In genomic region chr3:90525421-90525820, GRCm38 (mm10) we compare ENCODE assay signal across 9 mouse cellular contexts. TPM values are rescaled to one million over a fixed set of nuclear protein-coding genes. Genes with fewer than 3 reads are reported as not detected.
A peak's percentile ranks its signal among the peaks of the same experiment; 100 is the strongest.
DNase-seq lines count a peak whose midpoint lies in the region; ATAC-seq and TF ChIP-seq lines count a peak whose summit lies in the region.
"Had no signal": no experiment of that assay in that cellular context is flagged by ENCODE, and none has a peak within 500 bp of the region (broad histone marks: within the 10 kb centered on the region; RNA-seq: fewer than 3 reads in every experiment).

No protein-coding gene starts in this region.

- peaks cover 4% of the 10 kb centered on the region; the same call in 1 of the 2 replicates for H3K4me1 ChIP-seq in limb, embryonic 14.5 days (ENCODE audit: control insufficient read depth, insufficient read depth, low read length)
- no peaks in the 10 kb centered on the region for H3K4me1 ChIP-seq in limb, embryonic 10.5 days
- no peaks in the 10 kb centered on the region; the same call in 1 of the 2 replicates for H3K4me1 ChIP-seq in lung, postnatal 0 days (ENCODE audit: insufficient read depth, low read depth, low read length)

- ATAC-seq in limb, embryonic 14.5 days (ENCODE audit: low FRiP score, low read depth): no peak
- ATAC-seq in lung, postnatal 0 days: peak; percentile 47

- no peaks in the 10 kb centered on the region for H3K36me3 ChIP-seq in limb, embryonic 14.5 days (ENCODE audit: control insufficient read depth, insufficient read depth, low read length)
- H3K36me3 ChIP-seq in limb, embryonic 10.5 days: no peaks in the 10 kb centered on the region
- H3K36me3 ChIP-seq in lung, postnatal 0 days (ENCODE audit: insufficient read depth, low read length): no peaks in the 10 kb centered on the region

- no peak for TF ChIP-seq POLR2A in limb, embryonic 14.5 days (IDR thresholded peaks at IDR 0.05; ENCODE audit: borderline replicate concordance, extremely low read depth, insufficient read depth, insufficient read length)

- no peaks in the 10 kb centered on the region for H3K27me3 ChIP-seq in limb, embryonic 14.5 days (ENCODE audit: control insufficient read depth, insufficient read depth, low read length)
- H3K27me3 ChIP-seq in limb, embryonic 10.5 days (ENCODE audit: low read depth, poor library complexity, severe bottlenecking): no peaks in the 10 kb centered on the region; the same call in 1 of the 2 replicates
- no peaks in the 10 kb centered on the region for H3K27me3 ChIP-seq in lung, postnatal 0 days (replicated peaks; ENCODE audit: insufficient read depth, low read length)

- H3K9ac ChIP-seq in limb, embryonic 14.5 days (ENCODE audit: low read depth, low read length, severe bottlenecking): no peak overlapping the region
- no peak overlapping the region for H3K9ac ChIP-seq in lung, postnatal 0 days (replicated peaks; ENCODE audit: low read depth)

- no peak overlapping the region for H3K27ac ChIP-seq in limb, embryonic 14.5 days (replicated peaks; ENCODE audit: low read depth, low read length)
- no peak overlapping the region for H3K27ac ChIP-seq in limb, embryonic 10.5 days
- no peak overlapping the region for H3K27ac ChIP-seq in lung, postnatal 0 days (ENCODE audit: low read length)

- 0 out of 2 replicates have a peak, but pooled peaks have one; percentile 15 for TF ChIP-seq EP300 in lung, postnatal 0 days (IDR thresholded peaks at IDR 0.05)

- H3K9me3 ChIP-seq in limb, embryonic 14.5 days (ENCODE audit: control insufficient read depth, low read length): 0 out of 2 replicates have a peak, but pooled peaks cover 5% of the 10 kb centered on the region
- no peaks in the 10 kb centered on the region for H3K9me3 ChIP-seq in limb, embryonic 10.5 days (replicated peaks)
- no peaks in the 10 kb centered on the region for H3K9me3 ChIP-seq in lung, postnatal 0 days (ENCODE audit: low read length)
- H3K9me3 ChIP-seq: G1E had no signal

- peak; percentile 60 for DNase-seq in adrenal gland, postnatal 10 days
- no peak for DNase-seq in adrenal gland, postnatal 4 days (ENCODE audit: low spot score in 2 of 2)
- peak; percentile 72 for DNase-seq in limb, embryonic 14.5 days (ENCODE audit: low spot score)
- no peak for DNase-seq in limb, embryonic 10.5 days (ENCODE audit: low spot score)
- DNase-seq in c-Kit-positive CD71-negative TER-119-negative erythroid progenitor cells, embryonic 14.5 days (ENCODE audit: low read depth): peak; percentile 36
- peak; percentile 45 for DNase-seq in kidney, adult 18-20 months
- peak; percentile 93 for DNase-seq in lung, postnatal 0 days (ENCODE audit: low spot score)
- DNase-seq in testis, postnatal 14 days (ENCODE audit: low spot score): no peak

- 58% methylated on average over 4 of the region's 4 CpGs for WGBS in limb, embryonic 14.5 days
- 58% methylated on average over 4 of the region's 4 CpGs for WGBS in limb, embryonic 10.5 days
- 53% methylated on average over 4 of the region's 4 CpGs for WGBS in lung, postnatal 0 days

- H3K4me2 ChIP-seq in limb, embryonic 14.5 days (replicated peaks; ENCODE audit: low read depth, low read length, severe bottlenecking): no peak overlapping the region
- no peak overlapping the region for H3K4me2 ChIP-seq in lung, postnatal 0 days (replicated peaks; ENCODE audit: low read depth, low read length)

- H3K4me3 ChIP-seq in limb, embryonic 14.5 days (replicated peaks; ENCODE audit: low read length): no peak overlapping the region
- H3K4me3 ChIP-seq in limb, embryonic 10.5 days: no peak overlapping the region
- H3K4me3 ChIP-seq in lung, postnatal 0 days (ENCODE audit: low read depth, low read length): no peak overlapping the region

- peak; percentile 91 for TF ChIP-seq CTCF in lung, postnatal 0 days (IDR thresholded peaks at IDR 0.05)

RNA-seq across cellular contexts. Expression of gene S100a14, which starts 1.2 kb away (rescaled TPM):
- total RNA-seq in adrenal gland, postnatal 10 days (2021): under 1 TPM; 0.24 to 0.70 TPM
- 1 to 10 TPM in 1 of 2 experiments, under 1 TPM in 1; 0.54 to 1.2 TPM for total RNA-seq in adrenal gland, postnatal 4 days (2021)
- polyA plus RNA-seq in limb, embryonic 14.5 days (2012; rRNA removed): 21.3 and 51.3 TPM in 2 replicates
- polyA plus RNA-seq in limb, embryonic 14.5 days (2014; fragmentation: Nextera tagmentation; extraction: Ambion mirVana): 23.7 and 33.4 TPM in 2 replicates
- polyA plus RNA-seq in limb, embryonic 10.5 days (2016; fragmentation: Nextera tagmentation; extraction: Ambion mirVana): 0.30 TPM in 1 of 2 replicates, not detected in the other
- 77.5 and 100 TPM in 2 replicates for polyA plus RNA-seq in lung, postnatal 0 days (2015; fragmentation: Nextera tagmentation; extraction: Ambion mirVana)
- total RNA-seq: G1E had no signal
- polyA plus RNA-seq: G1E had no signal

RNA-seq across cellular contexts. Expression of gene S100a13, which starts 11.2 kb away (rescaled TPM):
- total RNA-seq in adrenal gland, postnatal 10 days (2021): 10 to 100 TPM; 59.6 to 60.9 TPM
- total RNA-seq in adrenal gland, postnatal 4 days (2021): 10 to 100 TPM; 23.9 to 24.7 TPM
- 21.7 and 34.1 TPM in 2 replicates for polyA plus RNA-seq in limb, embryonic 14.5 days (2012; rRNA removed)
- polyA plus RNA-seq in limb, embryonic 14.5 days (2014; fragmentation: Nextera tagmentation; extraction: Ambion mirVana): 37.1 and 44.7 TPM in 2 replicates
- 8.5 and 10.3 TPM in 2 replicates for polyA plus RNA-seq in limb, embryonic 10.5 days (2016; fragmentation: Nextera tagmentation; extraction: Ambion mirVana)
- polyA plus RNA-seq in lung, postnatal 0 days (2015; fragmentation: Nextera tagmentation; extraction: Ambion mirVana): 159 and 167 TPM in 2 replicates

RNA-seq across cellular contexts. Expression of gene S100a1, which starts 11.2 kb away (rescaled TPM):
- 100 to 1,000 TPM; 263 to 269 TPM for total RNA-seq in adrenal gland, postnatal 10 days (2021)
- 10 to 100 TPM; 67.1 TPM for total RNA-seq in adrenal gland, postnatal 4 days (2021)
- polyA plus RNA-seq in limb, embryonic 14.5 days (2012; rRNA removed): 23.6 and 33.6 TPM in 2 replicates
- 30.2 and 32.5 TPM in 2 replicates for polyA plus RNA-seq in limb, embryonic 14.5 days (2014; fragmentation: Nextera tagmentation; extraction: Ambion mirVana)
- polyA plus RNA-seq in limb, embryonic 10.5 days (2016; fragmentation: Nextera tagmentation; extraction: Ambion mirVana): 4.6 and 5.3 TPM in 2 replicates
- polyA plus RNA-seq in lung, postnatal 0 days (2015; fragmentation: Nextera tagmentation; extraction: Ambion mirVana): 289 and 309 TPM in 2 replicates

RNA-seq across cellular contexts. Expression of gene S100a16, which starts 11.6 kb away (rescaled TPM):
- 10 to 100 TPM; 73.5 to 91.6 TPM for total RNA-seq in adrenal gland, postnatal 10 days (2021)
- 10 to 100 TPM; 68.4 to 74.4 TPM for total RNA-seq in adrenal gland, postnatal 4 days (2021)
- polyA plus RNA-seq in limb, embryonic 14.5 days (2012; rRNA removed): 81.6 and 88.6 TPM in 2 replicates
- polyA plus RNA-seq in limb, embryonic 14.5 days (2014; fragmentation: Nextera tagmentation; extraction: Ambion mirVana): 232 and 269 TPM in 2 replicates
- polyA plus RNA-seq in limb, embryonic 10.5 days (2016; fragmentation: Nextera tagmentation; extraction: Ambion mirVana): 40.1 and 40.8 TPM in 2 replicates
- polyA plus RNA-seq in lung, postnatal 0 days (2015; fragmentation: Nextera tagmentation; extraction: Ambion mirVana): 368 and 387 TPM in 2 replicates
- total RNA-seq: G1E had no signal
- polyA plus RNA-seq: G1E had no signal

RNA-seq across cellular contexts. Expression of gene Chtop, which starts 16.1 kb away (rescaled TPM):
- 100 to 1,000 TPM; 101 to 108 TPM for total RNA-seq in adrenal gland, postnatal 10 days (2021)
- 100 to 1,000 TPM; 137 to 138 TPM for total RNA-seq in adrenal gland, postnatal 4 days (2021)
- polyA plus RNA-seq in limb, embryonic 14.5 days (2012; rRNA removed): 155 and 169 TPM in 2 replicates
- polyA plus RNA-seq in limb, embryonic 14.5 days (2014; fragmentation: Nextera tagmentation; extraction: Ambion mirVana): 103 and 114 TPM in 2 replicates
- 175 and 194 TPM in 2 replicates for polyA plus RNA-seq in limb, embryonic 10.5 days (2016; fragmentation: Nextera tagmentation; extraction: Ambion mirVana)
- 85.8 and 87.8 TPM in 2 replicates for polyA plus RNA-seq in lung, postnatal 0 days (2015; fragmentation: Nextera tagmentation; extraction: Ambion mirVana)

Comparison
In these comparisons a context has a peak if more than half of its experiments do, and no peak if none do; other contexts are left out.
1. DNase-seq: peak in adrenal gland, postnatal 10 days (single experiment), limb, embryonic 14.5 days (single experiment), c-Kit-positive CD71-negative TER-119-negative erythroid progenitor cells, embryonic 14.5 days (single experiment), kidney, adult 18-20 months (single experiment) and lung, postnatal 0 days (single experiment); none in adrenal gland, postnatal 4 days (0 of 2), limb, embryonic 10.5 days (single experiment) and testis, postnatal 14 days (single experiment).
2. RNA of gene S100a14, which starts 1.2 kb away (polyA plus RNA-seq): 77.5 to 100 TPM in lung, postnatal 0 days and 21.3 to 51.3 TPM in limb, embryonic 14.5 days; 0.30 TPM in limb, embryonic 10.5 days; every median in the first group is over 10 times any median in the second.